Mouse (Mus musculus) megakaryocyte, adult 5-6 weeks (primary cell): ENCODE measurements around the gene Ggn. TPM values are rescaled to one million over a fixed set of nuclear protein-coding genes. Genes with fewer than 3 reads are reported as not detected.
"Not testable (repeated sequence)": the region's sequence is repeated elsewhere in the genome, so short reads cannot be mapped to it uniquely, and the experiment has no call there.

Experiments
- ATAC-seq: 2 replicates; pipeline ENCODE4 v1.8.0; 2016; ENCODE audit warnings: mild to moderate bottlenecking, inconsistent platforms; ENCODE audit not compliant: poor library complexity, severe bottlenecking
- total RNA-seq, 2 experiments: library from RNA; stranded (forward) in 1 of 2; stranded (reverse) in 1 of 2; fragments of 153-499, 151-499 nt in 1 of 2; fragments of 221-1000, 200-1000 nt in 1 of 2; gene quantifications; 2 replicates each; pipeline versions ENCODE4 v1.2.3 to v1.2.4; 2015 to 2017

Gene Ggn
- total RNA-seq, 2 experiments from 2014 or later, result 0.29 to 0.91 TPM

- ATAC-seq, result peak; percentile 53
These were observed 41.0 kb downstream of the Ggn start for GRCm38 (mm10) chr7:29211013-29211412.

- peak; percentile 84 for ATAC-seq
These were observed 41.6 kb downstream of the Ggn start for GRCm38 (mm10) chr7:29211415-29212198.

GRCm38 (mm10) chr7:29212199-29212765 is 42.3 kb downstream of the Ggn start:
- ATAC-seq, result peak; percentile 49

GRCm38 (mm10) chr7:29212775-29213560 is 43.0 kb downstream of the Ggn start:
- ATAC-seq, result not testable (repeated sequence)

GRCm38 (mm10) chr7:29213675-29214082 is 43.7 kb downstream of the Ggn start, which contains the start of gene Catsperg1:
Catsperg1 (minus strand) TSS chr7:29214035.
- no peak for ATAC-seq

GRCm38 (mm10) chr7:29214236-29214635 is 44.2 kb downstream of the Ggn start:
- ATAC-seq, result no peak

GRCm38 (mm10) chr7:29214846-29215245 is 44.8 kb downstream of the Ggn start:
- no peak for ATAC-seq

Other genes starting within 250 kb of the Ggn start
- gene Actn4, start 207.9 kb upstream of the Ggn start, total RNA-seq (2015), result 82.5 and 87.8 TPM in 2 replicates
- 44.7 and 55.1 TPM in 2 replicates for gene Actn4, start 207.9 kb upstream of the Ggn start, total RNA-seq (2017)
- gene Eif3k, start 188.3 kb upstream of the Ggn start, total RNA-seq (2015), result 216 and 241 TPM in 2 replicates
- gene Eif3k, start 188.3 kb upstream of the Ggn start, total RNA-seq (2017), result 340 and 348 TPM in 2 replicates
- 53.8 and 54.4 TPM in 2 replicates for gene Map4k1, start 188.2 kb upstream of the Ggn start, total RNA-seq (2015)
- gene Map4k1, start 188.2 kb upstream of the Ggn start, total RNA-seq (2017), result 44.2 and 60.4 TPM in 2 replicates
- 0.52 and 0.78 TPM in 2 replicates for gene Ryr1, start 45.0 kb upstream of the Ggn start, total RNA-seq (2015)
- 0.69 and 0.92 TPM in 2 replicates for gene Ryr1, start 45.0 kb upstream of the Ggn start, total RNA-seq (2017)
- gene Rasgrp4, start 35.4 kb upstream of the Ggn start, total RNA-seq (2015), result 75.1 and 80.4 TPM in 2 replicates
- gene Rasgrp4, start 35.4 kb upstream of the Ggn start, total RNA-seq (2017), result 25.6 and 58.0 TPM in 2 replicates
- gene Fam98c, start 14.0 kb upstream of the Ggn start, total RNA-seq (2015), result 26.5 and 26.7 TPM in 2 replicates
- 24.0 and 24.2 TPM in 2 replicates for gene Fam98c, start 14.0 kb upstream of the Ggn start, total RNA-seq (2017)
- 0.66 and 1.3 TPM in 2 replicates for gene Spred3, start 201 bp downstream of the Ggn start, total RNA-seq (2015)
- gene Spred3, start 201 bp downstream of the Ggn start, total RNA-seq (2017), result 0.77 and 0.94 TPM in 2 replicates
- 204 and 215 TPM in 2 replicates for gene Psmd8, start 10.5 kb downstream of the Ggn start, total RNA-seq (2015)
- gene Psmd8, start 10.5 kb downstream of the Ggn start, total RNA-seq (2017), result 191 and 207 TPM in 2 replicates
- 1.4 and 3.8 TPM in 2 replicates for gene Catsperg1, start 43.8 kb downstream of the Ggn start, total RNA-seq (2015)
- gene Catsperg1, start 43.8 kb downstream of the Ggn start, total RNA-seq (2017), result 1.2 and 7.5 TPM in 2 replicates
- gene Kcnk6, start 62.3 kb downstream of the Ggn start, total RNA-seq (2015), result 9.2 and 10.1 TPM in 2 replicates
- 14.5 and 14.6 TPM in 2 replicates for gene Kcnk6, start 62.3 kb downstream of the Ggn start, total RNA-seq (2017)
- gene Yif1b, start 68.1 kb downstream of the Ggn start, total RNA-seq (2015), result 36.2 and 38.0 TPM in 2 replicates
- gene Yif1b, start 68.1 kb downstream of the Ggn start, total RNA-seq (2017), result 19.1 and 21.8 TPM in 2 replicates
- not detected in 2 replicates for gene 2200002D01Rik, start 78.3 kb downstream of the Ggn start, total RNA-seq (2015)
- gene 2200002D01Rik, start 78.3 kb downstream of the Ggn start, total RNA-seq (2017), result 0.37 and 2.4 TPM in 2 replicates
- gene Spint2, start 111.7 kb downstream of the Ggn start, total RNA-seq (2015), result 6.1 and 7.3 TPM in 2 replicates
- 2.6 and 5.3 TPM in 2 replicates for gene Spint2, start 111.7 kb downstream of the Ggn start, total RNA-seq (2017)
- gene Ppp1r14a, start 119.1 kb downstream of the Ggn start, total RNA-seq (2015), result not detected in 2 replicates
- gene Ppp1r14a, start 119.1 kb downstream of the Ggn start, total RNA-seq (2017), result not detected in 2 replicates
- not detected in 2 replicates for gene Dpf1, start 133.7 kb downstream of the Ggn start, total RNA-seq (2015)
- not detected in 2 replicates for gene Dpf1, start 133.7 kb downstream of the Ggn start, total RNA-seq (2017)